Mouse (Mus musculus) testis, postnatal 10 days (tissue): ENCODE data around the gene Ror2.
A peak's percentile ranks its signal among the peaks of the same experiment; 100 is the strongest.

Experiments
- DNase-seq: peaks from one replicate; pipeline ENCODE4 v3.0.0; 2021; ENCODE audit warnings: low spot score

The Ror2 gene

DNA sequence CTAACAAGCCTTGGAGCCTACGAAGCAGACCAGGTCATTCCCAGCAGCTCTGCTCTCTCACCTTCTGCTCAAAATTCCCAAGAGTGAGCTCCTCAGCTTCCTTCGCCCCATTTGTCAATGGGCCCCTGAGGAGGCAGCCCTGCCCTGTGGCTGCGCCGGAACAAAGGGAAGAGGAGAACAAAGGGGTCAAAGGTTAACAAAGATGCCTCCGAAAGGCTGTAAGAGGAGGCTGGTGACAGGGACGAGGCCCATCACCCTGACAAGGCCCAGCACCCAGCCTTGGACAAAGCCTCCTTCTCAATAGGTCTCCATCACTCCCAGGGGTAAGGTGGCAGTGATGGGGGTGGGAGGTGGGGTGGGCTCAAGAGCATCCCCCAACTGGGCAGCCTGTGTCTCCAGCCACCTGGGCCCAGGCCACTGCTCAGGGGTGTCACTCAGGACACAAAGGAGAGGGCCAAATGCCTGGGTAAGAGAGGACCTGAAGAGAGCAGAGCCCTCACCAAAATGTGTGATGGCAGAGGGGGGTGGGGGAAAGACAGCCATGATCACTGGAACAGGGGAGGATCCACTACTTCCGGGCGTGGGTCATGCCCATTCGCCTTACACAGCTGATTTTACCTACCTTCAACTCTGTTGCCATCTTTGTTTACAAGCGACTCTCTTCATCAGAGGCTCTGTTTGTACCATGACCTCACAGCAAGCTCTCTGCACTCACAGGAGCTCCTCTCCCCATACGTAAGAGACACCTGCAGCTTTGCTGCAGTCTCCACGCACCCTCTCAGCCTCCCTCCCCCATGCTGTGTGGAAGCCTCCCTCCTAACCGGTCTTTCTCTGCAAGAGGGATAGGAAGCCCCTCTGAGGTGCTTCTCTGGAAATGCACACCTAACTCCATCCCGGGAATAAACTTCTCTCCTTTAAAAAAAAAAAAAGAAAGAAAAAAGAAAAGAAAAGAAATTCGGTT, 51.8 kb downstream of the Ror2 start:
- DNase-seq: no peak

DNA sequence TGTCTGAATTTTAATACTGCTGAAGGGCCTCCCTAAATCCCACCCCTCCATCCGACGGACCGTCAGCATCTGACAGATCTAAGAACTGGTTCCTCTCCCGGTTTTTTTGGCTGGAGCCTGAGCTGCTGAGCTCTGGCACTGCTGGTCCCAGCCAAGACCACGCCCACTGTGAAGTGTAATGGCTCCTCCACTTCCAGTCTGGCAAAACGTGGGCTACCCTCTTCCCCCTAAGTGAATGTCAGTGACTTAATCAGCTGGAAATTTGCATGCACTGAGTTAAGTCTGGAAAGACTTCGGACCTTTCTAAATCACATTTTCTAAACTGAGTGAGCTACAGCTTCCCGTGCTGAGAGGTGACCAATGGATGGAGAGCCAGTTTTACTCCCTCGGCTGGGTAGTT, 52.5 kb downstream of the Ror2 start:
- DNase-seq: peak; percentile 60

DNA sequence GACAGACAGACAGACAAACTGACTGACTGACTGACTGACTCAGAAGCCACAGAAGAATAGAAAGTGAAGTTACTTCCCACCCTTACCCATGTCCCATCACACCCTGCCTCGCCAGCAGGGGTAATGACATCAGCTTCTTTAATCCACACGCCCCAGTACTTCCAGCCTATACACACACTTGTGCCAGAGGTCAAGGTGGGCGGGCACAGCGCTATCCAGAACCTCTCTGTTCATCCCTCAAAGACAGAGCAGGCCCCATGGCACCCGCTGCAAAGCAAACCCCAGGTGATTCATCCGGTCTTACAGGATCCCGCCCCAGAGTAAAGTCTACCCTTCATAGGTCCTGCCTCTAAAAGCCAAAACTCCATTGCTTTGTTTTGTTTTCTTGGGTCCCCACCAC, 53.5 kb downstream of the Ror2 start:
- no peak for DNase-seq

DNA sequence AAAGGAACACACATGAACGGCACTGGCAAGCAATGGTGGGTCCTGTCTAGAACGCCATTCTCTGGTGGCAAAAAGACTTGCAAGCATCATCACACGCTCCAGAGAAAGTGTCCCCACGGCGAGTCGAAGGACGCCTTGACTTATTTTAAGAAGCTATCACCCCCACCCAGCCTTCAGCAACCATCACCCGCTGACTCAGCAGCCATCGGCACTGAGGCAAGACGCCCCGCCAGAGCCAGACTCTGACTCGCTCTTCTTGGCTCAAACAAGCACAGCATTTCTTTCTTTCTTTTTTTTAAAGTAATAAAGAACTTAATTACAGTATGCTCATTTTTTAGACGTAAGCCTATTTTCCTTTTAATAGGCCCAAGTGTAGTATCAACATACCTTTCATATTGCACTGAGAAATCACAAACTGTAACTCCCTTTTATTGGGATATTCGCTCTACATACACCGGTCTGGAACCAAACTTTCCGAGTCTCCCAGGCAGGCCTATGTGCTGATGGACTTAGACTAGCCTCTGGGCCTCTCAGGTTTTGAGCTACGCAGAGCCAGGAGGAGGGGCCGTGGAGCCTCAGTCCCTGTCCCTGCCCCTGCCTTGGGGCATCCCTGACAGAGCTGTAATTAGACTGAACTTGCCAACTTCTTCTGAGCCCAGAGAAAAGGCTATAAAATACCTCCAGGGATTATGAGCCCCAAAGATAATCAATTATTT, 55.3 kb downstream of the Ror2 start:
- DNase-seq: no peak

DNA sequence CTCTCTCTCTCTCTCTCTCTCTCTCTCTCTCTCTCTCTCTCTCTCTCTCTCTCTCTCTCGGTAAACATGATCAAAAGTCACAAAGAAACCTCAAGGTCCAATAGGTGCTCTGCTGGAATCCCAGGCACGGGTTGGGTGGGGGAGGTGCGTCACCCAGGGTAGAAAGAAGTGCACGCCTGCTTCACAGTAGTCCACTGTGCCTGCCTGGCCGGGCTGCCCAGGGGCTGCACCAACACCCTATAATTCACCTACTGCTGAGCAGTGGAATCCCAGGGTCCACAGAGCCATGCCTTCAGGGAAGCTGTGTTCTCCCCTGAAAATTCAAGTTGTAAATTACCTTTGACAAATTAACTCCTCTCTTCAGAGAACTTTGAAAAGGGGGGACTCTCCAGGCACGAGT, 58.9 kb downstream of the Ror2 start:
- DNase-seq: no peak

DNA sequence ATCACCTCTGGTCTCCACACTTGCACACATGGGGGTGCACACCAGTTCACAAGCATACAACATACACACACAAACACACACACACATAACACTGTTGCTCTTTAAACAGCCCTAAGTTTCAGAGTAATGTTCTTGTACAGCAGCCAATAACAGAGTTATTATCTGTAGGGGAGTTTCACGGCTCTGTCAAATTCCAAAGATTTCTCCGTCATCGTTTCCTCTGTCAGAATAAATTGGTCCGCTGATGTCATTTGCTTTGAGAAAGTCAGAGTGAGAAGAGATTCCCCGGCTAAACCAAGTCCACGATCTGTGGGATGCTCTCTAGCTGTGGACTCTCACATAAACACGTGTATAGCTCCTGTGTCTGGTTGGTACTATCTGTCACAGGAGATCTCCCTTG, 59.5 kb downstream of the Ror2 start:
- DNase-seq: no peak

DNA sequence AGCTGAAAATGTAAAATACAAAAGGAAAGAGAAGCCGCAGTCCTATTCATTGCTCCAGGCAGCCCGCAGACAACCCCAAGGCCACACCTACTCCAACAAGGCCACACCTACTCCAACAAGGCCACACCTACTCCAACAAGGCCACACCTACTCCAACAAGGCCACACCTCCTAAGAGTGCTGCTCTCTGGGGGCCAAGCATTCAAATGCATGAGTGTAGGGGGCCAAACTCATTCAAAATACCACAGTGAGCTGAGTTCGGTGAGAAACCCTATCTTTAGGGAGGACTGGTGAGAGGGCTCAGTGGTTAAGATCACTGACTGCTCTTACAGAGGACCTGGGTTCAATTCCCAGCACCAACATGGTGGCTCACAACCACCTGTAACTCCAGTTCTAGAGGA, 60.0 kb downstream of the Ror2 start:
- DNase-seq: no peak

DNA sequence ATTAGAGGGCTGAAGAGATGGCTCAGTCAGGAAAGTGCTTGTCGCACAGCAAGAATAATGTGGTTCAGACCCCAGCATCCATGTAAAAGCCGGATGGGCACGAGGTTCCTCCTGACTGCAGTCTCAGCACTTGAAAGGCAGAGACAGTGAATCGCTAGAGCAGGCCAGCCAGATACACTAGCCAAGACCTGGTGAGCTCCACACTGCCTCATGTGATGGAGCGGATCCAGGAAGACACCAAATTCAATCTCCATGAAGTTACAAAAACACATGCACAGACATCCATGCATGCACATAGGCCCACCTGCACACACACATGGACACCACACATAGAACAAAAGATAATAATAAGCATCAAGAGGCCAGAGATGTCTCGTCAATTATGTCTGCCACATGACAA, 64.7 kb downstream of the Ror2 start:
- no peak for DNase-seq

DNA sequence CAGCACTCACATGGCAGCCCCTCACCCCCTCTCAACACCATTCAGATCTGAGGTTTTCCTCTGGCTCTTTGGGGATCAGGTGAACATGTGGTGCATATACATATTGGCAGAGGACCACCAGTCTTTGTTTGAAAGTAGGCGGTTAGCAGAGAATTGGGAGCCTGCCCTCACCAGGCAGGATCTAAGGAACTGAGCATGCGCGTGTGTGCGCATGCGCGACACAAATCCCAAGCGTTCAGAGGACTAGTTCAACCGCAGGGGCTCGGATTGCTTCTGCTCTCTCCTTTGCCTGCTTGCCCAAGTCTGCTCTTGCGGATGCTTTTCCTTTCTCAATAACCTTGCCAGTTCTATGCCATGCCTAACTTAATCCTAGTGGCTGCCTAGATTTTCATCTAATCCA, 66.0 kb downstream of the Ror2 start:
- DNase-seq: no peak

DNA sequence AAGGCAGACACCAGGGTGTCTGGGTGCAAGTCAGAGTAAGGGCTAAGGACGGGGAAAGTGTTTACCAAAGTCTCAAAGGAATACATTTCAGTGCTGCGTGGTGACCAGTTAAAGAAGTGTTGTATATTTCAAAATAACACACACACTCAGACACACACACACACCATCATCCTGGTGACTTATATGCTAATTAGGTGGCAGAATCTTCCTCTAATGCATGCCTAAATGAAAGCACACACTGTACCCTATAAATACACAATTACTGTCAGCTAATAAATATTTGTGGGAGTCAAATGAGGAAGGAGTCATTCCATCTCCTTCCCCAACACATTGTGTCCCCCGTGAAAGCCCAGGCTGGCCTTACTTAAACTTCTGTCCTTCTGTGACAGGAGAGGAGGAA, 66.5 kb downstream of the Ror2 start:
- no peak for DNase-seq

DNA sequence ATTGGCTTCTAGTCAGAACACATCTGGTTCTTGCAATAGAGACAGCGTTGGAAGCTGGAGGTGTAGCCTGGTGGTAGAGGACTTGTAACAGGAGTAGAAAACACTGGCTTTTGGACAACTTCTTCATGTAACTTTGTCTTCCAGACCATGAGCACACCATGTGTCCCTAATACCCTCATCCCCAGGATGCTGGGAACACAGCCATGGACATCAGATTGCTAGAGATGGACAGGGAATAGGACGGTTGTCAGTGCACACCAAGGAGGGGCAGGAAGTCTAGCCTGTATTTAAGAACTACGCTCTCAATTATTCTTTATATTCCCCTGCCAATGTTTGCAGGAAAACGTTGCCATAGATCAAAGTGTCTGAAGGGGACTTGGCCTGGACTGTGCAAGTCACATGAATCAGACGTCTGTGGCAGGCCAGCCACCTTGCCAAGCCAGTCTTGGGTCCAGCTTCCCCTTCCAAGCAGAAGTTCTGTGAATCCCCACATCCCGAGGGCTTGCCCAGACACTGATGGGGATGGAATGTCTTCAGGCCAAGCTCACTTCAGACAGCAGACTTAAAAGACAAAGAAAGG, 68.4 kb downstream of the Ror2 start:
- no peak for DNase-seq

DNA sequence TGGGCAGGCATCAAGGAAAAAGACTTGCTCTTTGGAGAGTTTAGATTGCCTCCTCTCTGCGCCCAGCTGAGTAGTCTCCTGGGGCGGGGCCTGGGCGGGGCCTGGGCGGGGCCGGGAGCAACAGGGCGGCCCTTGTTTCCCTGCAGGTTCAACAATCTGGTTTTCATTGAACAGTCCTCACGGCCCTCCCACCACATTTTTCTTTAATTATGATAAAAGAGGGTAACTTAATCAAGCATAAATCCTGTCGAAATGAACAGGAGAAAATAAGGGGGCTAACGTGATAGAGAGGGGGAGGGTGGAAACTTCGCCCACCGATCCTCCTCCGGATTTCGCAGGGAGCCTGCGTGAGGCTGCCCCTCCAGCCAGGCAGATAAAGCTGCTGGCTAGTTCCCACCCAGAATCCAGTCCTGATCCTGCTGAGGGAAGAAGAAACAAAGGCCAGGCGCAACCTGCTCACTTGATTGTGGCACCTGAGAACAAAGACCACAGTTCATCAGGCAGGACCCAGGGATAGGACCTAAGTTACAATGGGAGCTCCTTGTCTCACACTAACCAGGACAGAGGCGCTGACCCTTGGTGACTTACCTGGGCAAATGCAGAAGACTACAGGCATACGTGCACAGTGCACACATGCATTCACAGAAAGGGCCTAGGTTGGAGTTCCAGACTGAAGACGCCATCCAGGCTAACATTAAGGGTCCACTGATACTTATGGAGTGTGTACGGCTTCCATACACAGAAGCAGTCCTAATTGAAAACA, 73.8 kb downstream of the Ror2 start:
- DNase-seq: no peak

DNA sequence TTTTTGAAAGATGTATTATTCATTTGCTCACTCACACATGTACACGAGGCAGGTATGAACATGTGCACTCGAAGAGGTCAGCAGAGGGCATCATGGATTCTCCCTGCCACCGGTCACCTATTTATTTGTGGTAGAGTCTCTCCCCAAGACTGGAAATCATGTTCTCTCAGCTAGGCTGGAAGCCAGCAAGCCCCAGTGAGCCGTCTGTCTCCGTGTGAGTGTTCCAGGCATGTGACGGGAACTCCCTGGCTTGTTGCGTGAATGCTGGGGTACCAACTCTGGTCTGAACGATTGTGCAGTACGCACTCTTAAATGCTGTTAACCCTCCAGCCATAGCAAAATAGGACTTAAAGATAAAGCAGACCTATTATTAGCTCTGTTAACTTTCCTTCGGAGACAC, 77.4 kb downstream of the Ror2 start:
- DNase-seq: no peak

DNA sequence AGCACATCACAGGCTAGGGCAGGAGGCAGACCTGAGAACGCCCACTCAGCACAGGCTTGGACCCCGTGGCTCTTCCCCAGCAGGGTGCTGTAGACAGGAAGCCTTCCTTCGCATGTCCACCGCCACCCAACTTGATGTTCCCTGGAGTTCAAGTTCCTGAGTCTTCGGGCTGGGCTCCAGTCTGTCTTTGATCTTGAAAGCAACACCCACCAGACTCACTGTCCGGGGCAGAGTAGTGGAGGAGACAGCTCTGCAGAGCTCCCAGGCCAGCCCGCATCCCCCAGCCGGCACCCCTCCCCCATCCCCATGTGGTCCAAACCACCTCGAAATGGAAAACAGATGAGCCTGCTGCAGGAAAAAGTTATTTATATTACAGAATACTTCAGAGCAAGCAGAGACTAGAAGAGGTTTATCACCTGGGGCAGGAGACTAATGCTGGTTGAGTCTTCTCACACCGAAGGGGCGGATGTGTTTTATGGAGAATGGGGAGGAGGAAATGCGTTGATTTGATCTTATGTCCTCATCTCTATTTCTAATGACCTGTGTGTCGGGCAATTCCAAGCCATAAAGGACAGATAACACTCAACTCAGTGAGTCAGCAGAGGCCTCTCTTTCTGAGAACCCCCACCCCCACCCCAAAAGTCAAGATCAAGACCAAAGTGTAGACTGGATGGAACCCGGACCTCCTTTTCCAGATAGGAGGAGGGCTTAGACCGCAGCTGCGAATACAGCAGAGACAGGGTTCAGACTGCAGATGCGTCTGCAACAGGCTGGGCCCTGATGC, 80.6 kb downstream of the Ror2 start:
- peak; percentile 67 for DNase-seq

DNA sequence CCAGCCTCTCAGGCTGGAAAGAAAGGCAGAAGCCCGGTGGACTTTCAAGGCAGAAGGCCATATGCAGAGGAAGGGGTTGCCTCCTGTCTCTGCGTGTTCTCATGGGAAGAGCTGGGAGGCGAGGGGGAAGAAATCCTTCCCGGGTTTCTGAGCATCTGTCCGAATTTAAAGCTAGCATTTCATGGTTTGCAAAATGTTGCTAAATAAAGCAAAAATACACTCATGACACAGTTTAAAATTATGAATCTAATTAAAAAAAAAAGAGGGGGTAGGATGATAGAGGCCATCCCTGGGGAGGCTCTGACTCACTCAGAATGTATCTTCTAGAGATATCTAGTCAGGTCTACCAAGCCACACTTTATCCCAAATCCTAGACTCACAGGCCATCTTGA, 83.5 kb downstream of the Ror2 start:
- no peak for DNase-seq

DNA sequence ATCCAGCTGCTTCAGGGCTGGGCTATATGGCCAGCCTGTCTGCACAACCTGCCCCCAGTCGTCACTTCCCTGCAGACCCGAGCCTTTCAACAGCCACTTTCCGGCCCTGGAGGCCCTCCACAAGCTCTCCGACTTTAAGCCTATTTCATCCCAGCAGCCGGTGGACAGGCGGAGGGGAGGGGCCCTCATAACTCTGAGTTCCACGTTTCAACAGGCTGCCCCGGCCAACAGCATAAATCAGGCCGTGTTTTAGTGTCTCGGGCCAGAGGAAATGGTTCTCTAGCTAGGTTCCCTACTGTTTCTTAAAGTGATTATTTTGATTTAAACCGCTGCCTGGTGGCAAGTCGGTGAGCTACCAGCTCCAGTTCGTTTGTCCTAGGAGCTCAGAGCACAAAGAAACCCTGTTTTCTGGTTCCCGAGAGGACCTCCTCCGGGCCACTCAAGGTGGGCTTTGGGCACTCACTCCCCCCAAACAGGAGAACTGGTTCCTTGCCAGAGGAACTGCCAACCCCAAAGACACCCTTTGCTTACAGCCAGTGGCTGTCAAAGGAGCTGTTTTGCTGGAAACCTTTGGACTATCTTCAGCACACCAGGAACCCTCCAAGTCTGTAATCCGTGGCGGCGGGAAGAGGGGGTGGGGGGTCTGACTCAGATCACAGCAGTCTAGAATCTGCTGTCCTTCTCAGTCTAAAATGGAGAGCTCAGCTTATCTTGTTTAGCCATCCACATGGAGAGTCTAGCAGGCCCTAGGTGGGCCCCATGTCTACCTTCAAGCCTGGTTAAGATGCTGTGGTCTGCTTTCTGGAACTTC, 84.1 kb downstream of the Ror2 start:
- peak; percentile 57 for DNase-seq

DNA sequence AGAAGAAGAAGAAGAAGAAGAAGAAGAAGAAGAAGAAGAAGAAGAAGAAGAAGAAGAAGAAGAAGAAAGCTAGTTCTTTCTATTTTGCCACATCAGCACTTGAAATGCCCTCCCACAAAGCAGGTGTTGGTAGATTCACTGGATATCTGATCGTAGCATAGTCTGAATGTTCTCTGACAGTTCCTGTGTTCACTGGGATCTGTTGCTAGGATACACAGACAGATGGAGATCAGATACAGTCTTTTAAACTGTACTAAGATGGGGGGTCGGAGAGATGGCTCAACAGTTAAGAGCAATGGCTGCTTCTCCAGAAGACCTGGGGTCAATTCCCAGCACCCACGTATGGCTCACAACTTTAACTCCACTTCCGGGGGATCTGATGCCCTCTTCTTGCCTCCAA, 85.8 kb downstream of the Ror2 start:
- DNase-seq: no peak

DNA sequence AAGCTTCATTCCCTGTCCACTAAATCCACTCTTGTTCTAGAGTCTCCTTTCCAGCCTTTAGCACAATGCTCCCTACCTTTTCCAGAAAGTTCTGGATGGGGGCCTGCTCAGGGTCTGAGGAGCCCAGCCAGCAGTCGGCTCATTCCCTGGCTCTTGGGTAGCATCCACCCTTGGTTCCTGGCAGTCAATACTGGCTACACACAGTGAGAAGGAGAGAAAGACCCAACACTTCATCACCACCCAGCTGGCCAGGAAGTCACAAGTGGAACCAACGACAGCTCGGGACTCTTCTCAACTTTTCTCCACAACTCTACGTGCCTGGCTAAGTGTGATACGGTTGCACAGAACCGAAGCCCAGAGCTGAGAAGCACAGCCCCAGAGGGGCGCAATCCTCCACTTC, 86.7 kb downstream of the Ror2 start:
- DNase-seq: no peak

DNA sequence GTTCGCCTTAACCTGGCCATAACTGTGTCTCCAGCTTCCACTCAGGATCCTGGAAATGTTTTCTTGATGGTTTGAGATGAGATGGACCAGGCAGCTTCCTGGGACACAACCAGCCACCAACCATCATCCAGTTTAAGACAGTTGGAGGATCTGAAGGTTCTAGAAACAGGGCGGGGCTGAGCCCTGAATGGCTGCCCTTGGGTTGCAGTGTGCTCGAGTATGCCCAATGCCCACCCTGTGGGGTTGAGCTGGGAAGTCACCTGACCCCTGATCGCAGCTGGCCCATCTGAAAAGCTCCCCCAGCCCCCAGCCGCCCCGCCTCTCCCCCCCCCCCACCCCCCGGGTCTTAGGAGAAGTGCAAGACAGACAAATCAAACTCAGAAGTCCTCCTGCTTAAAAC, 89.2 kb downstream of the Ror2 start:
- no peak for DNase-seq

DNA sequence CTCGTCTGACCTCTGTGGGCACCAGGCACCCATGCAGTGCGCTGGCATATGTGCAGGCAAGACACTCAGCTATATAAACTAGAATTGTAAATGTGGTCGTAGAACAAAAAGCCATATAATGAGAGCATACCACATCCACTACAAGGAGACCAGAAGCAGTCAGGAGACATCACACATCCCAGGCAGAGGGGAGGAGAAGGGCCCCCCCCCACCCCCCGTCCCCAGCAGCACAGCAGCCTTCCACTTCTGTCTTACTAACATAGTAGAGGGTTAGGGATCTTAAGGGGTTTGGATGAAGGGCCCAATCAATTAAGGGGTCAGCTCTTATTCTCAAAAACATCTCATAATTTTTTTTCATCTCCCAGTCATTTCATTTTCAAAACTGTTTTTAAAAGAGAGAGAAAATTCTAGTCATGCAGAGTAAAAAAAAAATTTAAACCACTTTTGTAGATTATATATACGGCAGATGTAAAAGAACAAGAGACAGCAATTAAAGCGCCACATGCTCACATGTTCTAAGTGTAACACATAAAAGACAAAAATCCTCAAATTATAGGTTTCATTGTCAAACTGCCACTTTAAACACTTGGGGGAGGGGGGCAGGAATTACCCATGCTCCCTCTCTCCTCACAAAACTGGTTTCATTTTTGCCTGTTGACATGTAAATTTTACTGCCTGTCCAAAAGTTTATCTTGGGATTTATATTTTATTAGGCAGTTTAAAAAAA, 89.8 kb downstream of the Ror2 start:
- DNase-seq: no peak
